Mouse (Mus musculus) G1E-ER4 (cell line): ENCODE measurements at regions not wholly inside any gene's neighbourhood (a gene's known extent, or its start where the extent isn't known, plus 50 kb on each side); places are given as distances from the start of the nearest gene placed in this dataset.

Source experiments
- GATA1 ChIP-seq: IDR thresholded peaks from one replicate; pipeline ENCODE4 v1.8.0; 2012; ENCODE audit warnings: low read length, inconsistent platforms

DNA sequence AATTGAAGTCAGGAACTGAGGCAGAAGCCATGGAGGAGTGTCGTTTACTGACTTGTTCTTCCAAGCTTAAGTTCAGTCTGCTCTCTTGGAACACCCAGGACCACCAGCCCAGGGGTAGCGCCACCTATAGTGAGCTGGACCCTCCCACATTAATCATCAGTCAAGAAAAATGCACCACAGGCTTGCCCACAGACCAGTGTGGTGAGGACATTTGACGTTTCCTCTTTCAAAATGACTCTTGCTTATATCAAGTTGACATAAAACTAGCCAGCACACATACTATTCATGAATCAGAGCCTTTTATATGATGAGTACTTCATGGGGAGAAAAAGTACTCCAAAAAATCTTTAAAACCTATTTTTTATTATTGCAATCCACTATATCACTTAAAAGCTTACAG lies 69.7 kb upstream of the Paip1 start:
- TF ChIP-seq GATA1: no peak

DNA sequence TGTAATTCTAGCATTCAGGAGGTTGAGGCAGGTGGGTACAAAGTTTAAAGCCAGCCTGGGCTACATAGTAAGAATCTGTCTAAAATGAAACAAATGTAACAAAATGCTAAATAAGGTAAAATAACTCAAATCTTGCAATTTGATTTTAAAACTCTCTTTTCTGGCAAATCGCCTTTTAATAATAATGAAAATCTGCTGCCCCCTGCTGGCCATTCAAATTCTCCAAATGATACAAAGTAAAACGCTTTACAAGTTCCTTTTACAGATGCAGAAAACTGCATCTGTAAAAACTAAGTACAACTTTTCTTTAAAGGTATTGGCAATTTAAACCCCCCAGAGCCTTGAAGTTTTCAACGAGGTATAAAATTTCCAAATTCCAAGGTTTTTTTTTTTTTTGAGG lies 65.0 kb upstream of the Paip1 start:
- TF ChIP-seq GATA1: no peak

DNA sequence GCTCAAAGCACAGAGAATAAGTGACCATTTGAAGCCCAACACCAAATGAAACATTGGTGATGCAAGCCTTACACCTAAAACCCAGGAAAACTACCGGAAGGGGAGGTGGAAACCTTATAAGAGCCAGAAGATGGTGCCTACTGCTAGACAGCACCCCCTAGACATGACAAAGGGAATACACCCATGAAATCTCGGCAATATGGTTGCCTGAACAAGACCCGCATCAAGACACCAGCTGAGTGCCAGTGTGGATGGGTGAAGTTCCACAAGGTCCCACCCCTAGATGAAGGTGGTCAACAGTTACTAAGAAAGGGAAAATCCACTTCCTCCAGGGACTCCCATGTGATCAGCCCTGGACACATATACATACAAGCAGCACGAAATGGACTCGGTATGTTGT lies 64.2 kb upstream of the Paip1 start:
- no peak for TF ChIP-seq GATA1

DNA sequence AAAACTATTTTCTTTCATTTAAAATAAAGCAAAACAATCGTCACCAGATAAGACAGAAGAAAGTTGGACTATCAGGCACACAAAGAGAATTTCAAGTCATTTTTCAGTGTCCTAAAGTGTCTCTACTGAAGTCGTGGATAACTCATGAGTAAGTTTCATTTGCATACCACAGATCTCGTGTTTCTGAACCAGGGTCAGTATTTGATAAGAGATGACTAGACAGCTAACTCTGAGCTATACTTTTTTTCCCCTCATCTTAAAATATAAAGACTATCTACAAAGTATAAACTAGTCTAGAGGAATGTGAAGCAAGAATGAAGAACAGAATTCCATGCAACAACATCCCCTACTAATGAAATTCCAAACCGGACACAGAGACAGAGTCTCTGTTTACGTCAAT lies 60.9 kb upstream of the Paip1 start:
- no peak for TF ChIP-seq GATA1

DNA sequence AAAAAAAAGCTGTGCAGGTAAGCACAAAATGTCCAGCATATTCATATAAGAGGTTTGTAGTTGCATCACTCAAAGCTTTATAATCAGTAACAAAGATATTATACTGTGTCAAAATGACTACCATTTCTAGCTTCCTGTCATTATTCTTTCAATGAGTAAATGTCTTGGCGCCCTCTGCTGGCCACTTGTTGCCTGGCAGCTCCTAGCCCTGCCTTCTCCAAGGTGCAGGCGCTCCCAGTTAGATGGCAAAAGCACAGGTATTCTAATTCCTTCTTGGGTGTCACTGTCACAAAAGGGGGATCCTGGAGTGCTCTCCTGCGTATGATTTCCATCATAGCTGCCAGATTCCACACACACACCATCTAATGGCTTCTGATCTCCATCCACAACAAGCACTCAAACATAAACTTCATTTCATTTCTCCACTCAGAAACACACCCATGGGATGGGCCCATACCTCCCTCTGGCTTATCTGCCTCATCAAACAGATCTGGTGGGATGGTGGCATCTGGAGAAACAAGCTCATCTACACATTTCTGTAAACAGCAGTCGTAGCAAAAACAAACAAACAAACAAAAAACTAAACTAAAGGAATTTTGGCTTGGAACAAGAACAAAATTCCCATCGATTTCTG lies 49.9 kb upstream of the Paip1 start:
- no peak for TF ChIP-seq GATA1
